Mouse (Mus musculus): Measurements from ENCODE around the gene Ptp4a2.

GRCm38 (mm10) chr4:129862357-129862756, 51.3 kb downstream of the Ptp4a2 start:
- TF ChIP-seq POLR2A (IDR thresholded peaks at IDR 0.05; ENCODE audit: low read depth, low read length) (no peak), CTCF (IDR thresholded peaks at IDR 0.05; ENCODE audit: borderline replicate concordance, insufficient read depth, low read length) (no peak)

Data from embryonic fibroblast, embryonic 13.5 days (primary cell).